Mouse (Mus musculus) liver, postnatal 0 days (tissue): ENCODE measurements around the gene Smok3b.
A peak's percentile ranks its signal among the peaks of the same experiment; 100 is the strongest.

Experiments used
- CTCF ChIP-seq: sonication (generic); IDR thresholded peaks from 2 replicates; pipeline ENCODE4 v1.5.1; 2016; ENCODE audit warnings: antibody characterized with exemption, low read depth
- EP300 ChIP-seq: IDR thresholded peaks from 2 replicates; pipeline ENCODE4 v1.6.1; 2016; ENCODE audit warnings: antibody characterized with exemption, low read depth, mild to moderate bottlenecking

- no peak for TF ChIP-seq CTCF
- TF ChIP-seq EP300, result peak; percentile 76
Measured at GRCm38 (mm10) chr5:138012382-138012781, 8.8 kb upstream of the Smok3b start.
